Mouse (Mus musculus) cerebellum, adult 18-20 months (tissue): ENCODE results near the gene Heatr5a.

Source experiments
- DNase-seq, 2 experiments: peaks; one replicate each; pipeline ENCODE4 v3.0.0; 2021

Gene Heatr5a

GRCm38 (mm10) chr12:51882606-51883296, 88.4 kb downstream of the Heatr5a start:
- peak; percentile 40 to 59 for DNase-seq

- DNase-seq: no peak
Observed at GRCm38 (mm10) chr12:51881775-51882174, 89.3 kb downstream of the Heatr5a start.

DNA sequence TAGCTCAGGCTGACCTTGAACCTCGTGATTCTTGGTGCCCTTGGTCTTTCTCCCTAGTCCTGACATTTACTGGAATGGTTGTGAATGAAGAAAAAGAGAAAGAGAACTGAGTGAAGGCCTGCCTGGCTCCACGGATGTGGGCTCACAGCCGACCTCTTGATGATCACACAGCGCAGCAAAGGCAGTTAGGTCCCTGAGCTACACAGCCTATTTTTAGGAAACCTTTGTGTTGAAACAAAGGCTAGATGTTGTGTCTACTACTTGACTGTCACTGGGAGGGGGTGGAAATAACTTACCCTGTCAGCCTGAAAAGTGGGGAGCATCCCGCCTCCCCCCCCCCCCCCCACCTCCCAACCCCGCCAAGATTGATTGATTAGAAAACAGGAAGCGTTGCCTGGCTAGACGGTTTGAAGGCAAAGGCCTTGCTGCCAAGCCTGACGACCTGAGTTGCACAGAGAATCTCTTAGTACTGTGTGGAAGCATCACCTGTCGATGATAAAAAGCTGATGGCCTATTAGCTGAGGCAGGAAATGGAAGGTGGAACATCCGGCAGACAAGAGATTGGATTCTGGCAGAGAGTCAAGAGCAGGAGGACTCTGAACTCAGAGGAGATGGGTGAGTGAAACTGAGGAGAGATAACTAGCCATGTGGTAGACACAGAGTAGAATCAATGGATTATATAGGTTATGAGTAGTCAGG, 99.5 kb downstream of the Heatr5a start:
- DNase-seq: no peak

DNA sequence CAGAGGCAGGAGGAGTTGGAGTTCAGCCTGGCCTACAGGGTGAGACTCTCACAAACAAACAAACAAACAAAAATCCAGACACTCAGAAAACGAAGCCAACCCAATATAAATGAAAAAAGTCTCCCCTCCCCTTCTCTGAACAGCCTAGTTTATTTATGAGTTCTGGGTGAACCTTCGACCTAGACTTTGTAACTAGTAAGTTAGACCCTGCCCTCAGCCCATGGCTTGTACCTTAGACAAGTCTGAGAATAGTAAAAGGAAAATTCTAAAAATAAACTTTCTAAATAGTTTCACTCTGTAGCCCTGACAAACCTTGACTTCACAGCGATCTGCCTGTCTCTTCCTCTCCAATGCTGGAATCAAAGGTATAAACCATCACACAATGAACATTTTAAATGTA, 101.6 kb downstream of the Heatr5a start:
- DNase-seq: no peak

DNA sequence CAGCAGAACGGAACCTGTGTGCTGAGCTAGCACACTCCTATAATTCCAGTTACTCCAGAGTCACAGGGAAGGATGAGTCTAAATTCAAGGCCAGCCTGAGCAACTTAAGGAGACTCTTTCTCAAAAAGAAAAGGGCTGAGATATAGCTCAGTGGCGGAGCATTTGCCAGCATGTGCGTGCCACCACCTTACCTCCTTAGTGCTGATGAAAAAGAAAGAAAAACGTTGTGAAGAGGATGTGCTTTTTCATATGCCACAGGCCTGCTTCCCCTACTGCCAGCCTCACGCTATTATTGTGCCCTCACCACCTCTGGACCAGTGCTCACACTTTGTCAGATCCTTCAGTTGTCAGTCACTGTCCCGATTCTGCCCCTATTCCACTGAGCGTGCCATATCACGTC, 104.0 kb downstream of the Heatr5a start:
- DNase-seq: no peak

DNA sequence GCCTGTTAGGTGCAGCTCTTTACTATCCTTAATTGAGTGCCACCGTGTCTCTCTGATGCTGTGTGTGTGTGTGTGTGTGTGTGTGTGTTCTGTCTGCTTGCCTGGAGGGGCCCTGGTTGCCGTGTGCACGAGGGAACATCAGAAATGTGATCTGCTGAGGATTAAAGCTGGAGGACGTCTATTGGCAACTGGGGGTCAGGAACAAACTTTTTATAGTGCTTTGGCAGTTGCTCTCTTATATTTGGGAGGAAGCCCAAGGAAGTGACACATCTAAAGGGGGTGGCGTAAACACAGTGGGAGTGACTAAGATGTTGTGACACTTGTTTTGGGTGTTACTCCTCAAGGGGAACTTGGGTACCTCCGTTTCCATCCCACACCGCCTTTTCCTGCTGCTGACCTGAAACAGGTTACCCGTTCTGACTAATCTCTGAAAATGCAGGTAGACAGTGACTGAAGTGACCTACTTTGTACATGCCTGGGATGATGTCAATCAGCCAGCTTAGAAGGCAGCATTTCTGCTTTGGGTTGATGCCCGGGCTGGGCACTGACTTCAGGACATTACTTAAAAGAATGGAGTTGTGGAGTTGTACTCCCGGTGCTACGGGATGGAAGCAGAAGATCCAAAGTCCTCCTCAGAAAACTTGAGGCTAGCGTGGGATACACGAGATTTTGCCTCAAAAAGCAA, 104.8 kb downstream of the Heatr5a start:
- DNase-seq: no peak

- DNase-seq: no peak
Observed at GRCm38 (mm10) chr12:51865790-51866179, 105.3 kb downstream of the Heatr5a start.

GRCm38 (mm10) chr12:51865061-51865789, 105.9 kb downstream of the Heatr5a start:
- no peak for DNase-seq

- no peak for DNase-seq
Observed at GRCm38 (mm10) chr12:51863116-51864002, 107.8 kb downstream of the Heatr5a start.

- no peak for DNase-seq
Observed at GRCm38 (mm10) chr12:51858134-51859028, 112.7 kb downstream of the Heatr5a start.

- DNase-seq: no peak
Observed at GRCm38 (mm10) chr12:51856768-51857295, 114.3 kb downstream of the Heatr5a start.

GRCm38 (mm10) chr12:51855872-51856271, 115.2 kb downstream of the Heatr5a start:
- DNase-seq: no peak

- DNase-seq: no peak
Observed at GRCm38 (mm10) chr12:51855453-51855852, 115.7 kb downstream of the Heatr5a start.

DNA sequence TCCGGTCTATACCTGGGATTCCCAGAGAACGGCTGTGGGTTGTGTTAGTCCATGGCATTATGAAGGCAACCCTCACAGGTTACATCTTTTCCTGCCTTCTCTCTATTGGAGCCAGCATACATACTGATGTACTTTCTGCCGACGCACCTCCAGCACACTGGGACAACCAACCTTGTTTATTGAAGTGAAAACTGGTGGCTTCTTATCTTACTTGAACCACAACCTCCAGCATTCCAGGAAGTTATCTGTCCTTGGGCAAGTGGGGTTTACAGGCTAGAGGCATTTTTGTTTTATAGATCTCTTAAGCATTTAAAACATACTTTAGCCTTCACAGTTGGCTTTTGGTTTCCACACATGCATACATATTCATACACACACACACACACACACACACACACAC, 119.5 kb downstream of the Heatr5a start:
- DNase-seq: no peak

DNA sequence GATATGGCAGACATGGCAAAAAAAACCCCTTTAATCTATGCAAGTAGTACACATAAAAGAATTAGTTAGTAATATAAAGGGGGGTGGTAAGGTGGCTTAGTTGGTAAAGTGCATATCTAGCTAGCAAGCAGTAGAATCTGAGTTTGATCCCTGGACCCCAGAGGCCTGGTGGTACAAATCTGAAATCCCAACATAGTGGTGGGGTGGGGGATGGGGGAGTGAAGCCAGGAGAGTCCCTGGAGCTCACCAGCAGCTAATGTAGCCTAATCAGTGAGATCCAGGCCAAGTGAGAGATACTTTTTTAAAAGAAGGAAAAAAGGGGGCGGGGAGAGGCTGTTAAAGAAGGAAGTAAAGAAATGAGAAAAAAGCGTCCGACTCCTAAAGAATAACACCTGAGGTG, 120.0 kb downstream of the Heatr5a start:
- DNase-seq: no peak

DNA sequence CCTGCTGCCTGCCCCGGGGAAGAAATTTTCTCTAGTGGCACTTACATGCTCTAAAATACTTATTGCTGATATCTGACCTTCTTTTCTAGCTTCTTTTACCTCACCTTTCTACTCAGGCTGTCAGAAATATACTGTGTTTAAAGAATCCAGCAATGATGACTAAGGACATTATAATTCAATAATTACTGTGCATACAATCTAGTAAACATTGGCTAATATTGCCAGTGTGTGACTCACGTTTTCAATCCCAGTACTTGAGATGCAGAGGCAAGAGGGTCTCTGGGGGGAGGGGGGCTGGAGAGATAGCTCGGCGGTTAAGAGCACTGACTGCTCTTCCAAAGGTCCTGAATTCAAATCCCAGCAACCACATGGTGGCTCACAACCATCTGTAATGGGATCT, 120.8 kb downstream of the Heatr5a start:
- no peak for DNase-seq

- DNase-seq: no peak
Observed at GRCm38 (mm10) chr12:51849902-51850301, 121.2 kb downstream of the Heatr5a start.

DNA sequence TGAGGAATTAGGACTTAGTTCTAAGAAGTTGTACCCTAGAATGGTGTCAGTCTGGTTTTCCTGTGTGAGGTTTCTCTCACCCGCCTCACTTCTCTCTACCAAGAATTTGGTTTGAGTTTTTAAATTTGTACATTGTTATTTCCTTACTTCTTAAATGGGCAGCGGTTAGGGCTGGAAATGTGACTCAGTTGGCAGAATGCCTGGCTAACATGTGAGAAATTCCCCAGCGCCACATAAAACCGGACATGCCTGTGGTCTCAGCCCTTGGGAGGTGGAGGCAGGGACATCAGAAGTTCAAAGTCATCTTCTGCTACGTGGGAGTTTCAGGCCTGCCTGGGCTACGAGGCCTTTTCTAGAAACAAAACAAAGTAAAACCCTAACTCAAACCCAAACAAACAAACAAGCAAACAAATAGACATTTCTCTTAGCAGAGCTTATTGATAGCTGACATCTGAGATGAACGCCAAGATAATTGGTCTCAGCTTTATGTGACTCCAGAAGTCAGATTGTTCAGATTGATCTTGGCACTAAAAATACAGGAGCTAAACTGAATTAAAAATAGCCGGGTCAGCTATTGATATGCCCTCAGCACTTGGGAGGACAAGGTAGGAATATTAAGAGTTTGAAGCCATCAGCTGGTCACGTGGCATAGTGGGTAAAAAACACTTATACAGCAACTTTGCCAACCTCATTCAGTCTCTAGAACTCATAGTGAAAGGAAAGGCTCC, 123.0 kb downstream of the Heatr5a start:
- DNase-seq: no peak

- no peak for DNase-seq
Observed at GRCm38 (mm10) chr12:51845261-51845660, 125.9 kb downstream of the Heatr5a start.

GRCm38 (mm10) chr12:51844771-51845256, 126.3 kb downstream of the Heatr5a start:
- DNase-seq: peak; percentile 95
